Mouse (Mus musculus) natural killer cell, adult 2 months (primary cell): ENCODE results near the gene Prlr.

Experiments
- DNase-seq, 2 experiments: peaks; one replicate each; pipeline ENCODE4 v3.0.0; 2022; ENCODE audit warnings: low spot score in 2 of 2

The Prlr gene

DNA sequence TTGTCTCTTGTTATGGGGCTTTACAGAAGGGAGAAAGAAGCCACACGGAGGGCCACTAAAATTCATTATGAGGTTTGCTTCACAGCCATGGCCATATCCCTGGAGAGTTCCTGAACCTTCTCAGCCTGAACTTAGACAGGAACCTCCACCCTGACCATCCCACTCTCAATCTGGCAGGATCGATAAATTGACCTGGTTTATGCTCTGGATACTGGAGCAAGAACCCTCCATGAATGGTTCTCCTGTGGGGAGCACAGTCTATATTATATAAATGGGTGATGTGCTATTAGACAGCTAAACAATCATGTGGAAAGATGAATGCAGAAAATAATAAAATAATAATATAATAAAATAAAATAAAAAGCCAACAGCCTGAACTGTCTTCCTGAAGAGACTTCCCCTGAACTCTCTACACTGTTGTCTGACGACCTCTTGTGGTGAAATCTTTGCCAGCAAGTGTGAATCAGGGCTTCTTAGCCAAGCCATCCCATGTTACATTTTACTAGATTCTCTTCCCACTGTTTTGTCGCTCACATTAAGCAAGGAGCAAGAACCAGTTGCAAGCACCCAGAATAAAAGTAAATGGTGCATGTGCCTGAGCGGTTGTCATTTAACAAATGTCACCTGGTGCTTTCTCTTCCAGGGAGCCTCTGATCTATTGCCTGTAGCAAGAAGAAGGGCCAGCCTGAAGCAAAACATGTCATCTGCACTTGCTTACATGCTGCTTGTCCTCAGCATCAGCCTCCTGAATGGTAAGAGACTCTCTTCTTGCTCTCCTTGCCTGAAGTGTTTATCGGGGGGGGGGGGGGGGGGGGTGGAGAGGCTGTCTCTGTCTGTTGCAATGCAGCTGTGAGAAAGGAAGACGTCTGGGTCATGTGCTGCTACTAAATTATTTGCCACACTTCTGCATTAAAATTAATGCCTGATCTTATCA is 136.8 kb downstream of the Prlr start:
- peak in 1 of 2 experiments; percentile 5 for DNase-seq

- no peak for DNase-seq
Observed at GRCm38 (mm10) chr15:10325080-10325479, 148.0 kb downstream of the Prlr start, which contains the start of gene Gm21973. Gene Gm21973 (plus strand): TSS chr15:10325380.

- no peak for DNase-seq
Observed at GRCm38 (mm10) chr15:10330626-10331025, 153.6 kb downstream of the Prlr start.

GRCm38 (mm10) chr15:10332566-10332965 is 155.5 kb downstream of the Prlr start:
- DNase-seq, result no peak

DNA sequence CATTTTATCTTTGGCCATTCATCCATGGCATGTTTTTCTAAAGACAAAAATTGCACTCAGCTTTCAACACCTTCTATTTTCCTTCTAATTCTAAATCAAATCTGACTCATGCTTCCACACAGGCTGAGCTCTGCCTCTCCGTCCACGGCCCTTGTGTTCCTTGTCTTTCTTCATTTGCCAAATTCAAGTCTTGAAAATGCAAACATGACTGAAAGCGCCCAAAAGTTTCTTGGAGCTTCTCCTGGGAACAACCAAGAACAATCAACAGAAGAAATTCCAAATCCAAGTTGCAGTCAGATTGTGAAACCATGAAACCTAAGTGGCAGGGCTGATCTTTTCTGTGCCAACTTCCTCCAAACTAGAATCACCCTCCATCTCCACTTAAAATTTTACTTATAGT is 161.6 kb downstream of the Prlr start:
- no peak for DNase-seq

DNA sequence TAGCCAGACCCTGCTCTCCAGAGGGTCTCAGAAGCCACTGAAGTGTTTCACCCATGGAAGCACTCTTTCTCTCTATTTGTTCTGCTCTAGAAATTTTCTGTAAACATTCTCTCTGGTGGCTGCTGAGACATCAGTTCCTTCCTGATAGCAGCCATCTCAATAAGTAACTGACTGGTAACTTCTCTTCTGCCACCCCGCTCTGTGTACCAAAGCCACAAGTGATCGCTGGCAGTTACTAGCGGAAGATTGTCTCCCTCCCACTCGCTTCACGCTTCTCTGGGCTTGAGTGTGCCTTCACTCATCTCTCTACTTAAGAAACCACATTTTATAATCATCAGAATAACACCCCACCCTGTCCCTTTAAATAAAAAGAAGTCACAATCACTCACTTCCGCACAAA is 170.0 kb downstream of the Prlr start:
- no peak for DNase-seq

DNA sequence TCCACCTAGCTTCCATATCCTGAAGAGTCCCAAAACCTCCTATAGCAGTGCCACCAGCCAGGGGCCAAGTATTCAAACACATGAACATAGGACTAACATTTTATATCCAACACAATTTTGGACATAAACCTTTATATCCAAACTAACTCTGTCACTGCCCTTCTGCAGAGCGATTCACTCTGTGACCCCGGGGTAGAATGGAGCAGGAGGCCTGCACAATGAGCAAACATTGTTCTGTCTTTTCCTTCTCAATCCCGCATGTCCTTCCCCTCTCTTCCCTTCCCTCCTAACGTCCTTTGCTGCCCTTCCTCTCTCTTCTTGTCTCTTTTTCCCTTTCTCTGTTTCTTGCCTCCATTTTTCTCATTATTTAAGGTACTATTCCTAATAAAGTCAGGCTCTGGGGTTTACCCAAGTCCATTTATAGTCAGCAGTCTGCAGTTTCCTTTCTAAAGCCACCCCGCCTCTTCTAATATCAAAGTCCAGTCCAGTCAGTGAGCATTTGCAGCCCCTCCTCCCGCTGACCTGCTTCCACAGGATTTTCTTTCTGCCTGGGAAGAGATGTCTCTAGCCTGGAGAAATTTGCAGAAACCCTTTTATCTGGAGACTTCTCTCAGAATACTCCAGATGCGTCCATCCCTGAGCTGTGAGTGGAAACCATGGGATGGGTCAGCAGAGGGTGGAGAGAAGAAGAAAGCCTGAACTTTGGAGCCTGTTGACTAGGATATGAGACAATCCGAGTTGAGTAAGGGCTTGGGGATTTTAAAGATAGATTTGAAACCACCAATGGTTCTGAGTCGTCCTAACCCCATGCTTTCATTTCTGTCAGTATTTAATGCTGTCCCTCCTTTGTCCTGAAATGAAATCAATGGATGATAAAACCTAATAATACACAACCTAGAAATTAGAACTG is 181.3 kb downstream of the Prlr start, which contains the start of gene Agxt2:
TSS of gene Agxt2 (plus strand) at position 494 of the 910 bp plus-strand sequence.
- no peak for DNase-seq

- DNase-seq, result no peak
Observed at GRCm38 (mm10) chr15:10366331-10366730, 189.3 kb downstream of the Prlr start.

GRCm38 (mm10) chr15:10375404-10375803 is 198.4 kb downstream of the Prlr start:
- no peak for DNase-seq

GRCm38 (mm10) chr15:10378338-10378959 is 201.4 kb downstream of the Prlr start:
- DNase-seq, result no peak

DNA sequence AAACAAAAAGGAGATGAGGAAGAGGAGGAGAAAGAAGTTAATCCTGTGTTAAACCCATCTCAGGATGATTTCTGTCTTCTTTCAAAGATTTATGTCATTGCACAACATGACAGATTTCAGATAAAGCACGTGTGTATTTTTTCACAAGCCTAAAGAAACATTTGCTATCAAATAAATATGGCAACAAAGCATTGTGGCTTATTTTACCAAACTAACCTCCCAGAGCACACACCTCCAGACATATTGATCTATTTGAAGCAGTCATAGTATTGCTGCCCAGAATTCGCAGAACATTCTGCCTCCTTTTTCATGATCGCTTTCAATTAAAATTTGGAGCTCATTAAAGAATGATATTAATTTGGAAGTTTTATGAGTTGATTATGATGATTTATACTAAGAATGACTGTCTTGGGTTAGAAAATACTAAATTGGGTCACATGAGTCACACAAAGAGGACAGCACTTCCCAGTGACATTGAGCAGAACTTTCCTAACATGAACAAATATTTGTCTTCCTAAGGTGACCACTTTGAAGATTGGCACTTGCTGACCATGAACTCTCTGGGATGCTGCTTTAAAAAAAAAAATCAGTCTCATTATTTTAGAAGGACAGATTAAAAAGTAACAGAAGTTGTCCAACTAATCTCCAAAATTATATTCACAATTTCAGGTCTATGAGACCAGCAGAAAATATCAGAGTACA is 202.9 kb downstream of the Prlr start:
- no peak for DNase-seq

- no peak for DNase-seq
Observed at GRCm38 (mm10) chr15:10387263-10387662, 210.2 kb downstream of the Prlr start.
